Mouse (Mus musculus) spleen, postnatal 10 days (tissue): Measurements from ENCODE around the gene Cacnb4.
A peak's percentile ranks its signal among the peaks of the same experiment; 100 is the strongest.

Source experiments
- DNase-seq, 2 experiments: peaks; one replicate each; pipeline ENCODE4 v3.0.0; 2021 to 2022; ENCODE audit warnings: low spot score in 2 of 2

Cacnb4 gene

DNA sequence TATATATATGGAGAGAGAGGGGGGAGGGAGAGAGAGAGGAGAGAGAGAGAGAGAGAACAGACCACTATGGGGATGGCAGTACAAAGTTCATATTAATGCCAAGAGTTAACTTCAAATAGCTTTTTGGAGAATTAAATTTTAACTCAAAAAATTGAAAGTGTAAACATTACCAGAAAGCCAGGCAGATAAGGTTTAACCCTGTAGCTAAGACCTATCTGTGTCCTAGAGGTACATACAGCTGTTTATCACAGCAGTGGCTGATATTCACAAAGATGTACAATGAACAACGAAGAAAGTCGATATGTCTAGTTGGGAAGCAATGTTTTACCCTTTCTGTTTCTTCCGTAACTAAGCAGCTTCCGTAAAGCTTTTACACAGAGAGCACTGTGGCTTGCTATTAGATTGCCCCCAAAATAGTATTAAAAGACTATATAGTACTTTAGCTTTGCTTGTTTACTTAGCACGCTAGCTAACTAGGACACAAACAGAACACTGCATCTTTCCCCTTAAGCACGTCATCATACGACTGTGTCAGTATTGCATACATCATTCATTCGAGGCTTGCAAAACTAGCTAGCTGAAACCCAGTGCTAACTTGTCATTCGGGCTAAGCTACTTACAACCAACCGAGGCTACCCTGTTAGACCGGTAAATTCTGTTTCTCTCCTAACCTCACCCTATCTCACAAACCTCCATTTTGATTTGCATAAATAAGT lies 72.5 kb downstream of the Cacnb4 start:
- no peak for DNase-seq

DNA sequence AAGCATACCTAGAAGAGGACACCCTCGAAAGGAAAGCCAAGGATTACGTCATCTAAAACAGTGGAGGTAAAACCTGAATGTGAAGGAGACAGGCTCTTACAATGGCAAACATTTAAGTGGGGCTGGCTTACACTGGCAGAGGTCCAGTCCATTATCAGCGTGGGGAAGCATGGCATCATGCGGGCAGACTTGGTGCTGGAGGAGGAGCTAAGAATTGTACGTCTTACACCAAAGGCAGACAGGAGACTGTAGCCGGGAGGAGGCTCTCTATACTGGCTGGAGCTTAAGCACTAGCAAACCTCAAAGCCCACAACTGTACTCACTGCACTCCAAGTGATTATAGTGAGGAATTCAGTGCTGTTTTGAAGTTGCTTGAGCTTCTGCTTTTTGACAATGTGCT lies 73.2 kb downstream of the Cacnb4 start:
- no peak for DNase-seq

DNA sequence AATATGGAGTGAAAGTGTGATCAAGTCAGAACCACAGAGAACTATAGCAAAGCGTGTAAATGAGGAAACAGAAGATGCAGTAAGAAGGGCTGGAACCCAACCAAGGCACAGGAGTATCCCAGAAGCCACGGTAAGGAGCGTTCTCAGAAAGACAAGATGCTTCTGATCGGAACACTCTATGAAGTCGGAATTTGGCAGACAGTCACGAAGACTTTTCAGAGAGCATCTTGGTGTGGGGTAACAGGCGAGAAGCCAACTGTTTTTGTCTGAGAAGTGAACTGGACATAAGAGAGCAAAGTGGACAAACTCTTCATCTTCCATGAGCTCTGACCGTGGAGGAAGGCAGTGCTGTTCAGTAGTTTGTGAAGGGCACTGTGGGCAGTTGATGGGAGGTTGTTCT lies 73.7 kb downstream of the Cacnb4 start:
- DNase-seq, result no peak

DNA sequence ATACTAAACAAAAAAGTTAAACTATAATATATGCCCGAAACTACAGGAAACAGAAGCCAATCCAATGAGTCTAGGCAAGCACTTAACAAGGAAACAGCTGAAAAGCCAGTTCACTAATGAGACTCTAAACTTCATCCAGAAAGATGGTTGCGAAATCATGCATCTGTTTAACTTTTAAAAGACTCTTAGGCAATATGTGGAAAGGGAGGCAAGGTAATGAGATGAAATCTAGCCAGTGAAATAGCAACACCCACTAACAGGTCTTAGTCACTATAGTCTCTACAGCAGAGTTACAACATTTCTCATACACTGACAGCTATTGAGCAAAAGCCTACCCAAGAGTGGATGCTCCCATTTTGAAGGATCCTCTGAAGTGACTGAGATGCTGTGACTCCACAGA lies 74.4 kb downstream of the Cacnb4 start:
- DNase-seq, result no peak

DNA sequence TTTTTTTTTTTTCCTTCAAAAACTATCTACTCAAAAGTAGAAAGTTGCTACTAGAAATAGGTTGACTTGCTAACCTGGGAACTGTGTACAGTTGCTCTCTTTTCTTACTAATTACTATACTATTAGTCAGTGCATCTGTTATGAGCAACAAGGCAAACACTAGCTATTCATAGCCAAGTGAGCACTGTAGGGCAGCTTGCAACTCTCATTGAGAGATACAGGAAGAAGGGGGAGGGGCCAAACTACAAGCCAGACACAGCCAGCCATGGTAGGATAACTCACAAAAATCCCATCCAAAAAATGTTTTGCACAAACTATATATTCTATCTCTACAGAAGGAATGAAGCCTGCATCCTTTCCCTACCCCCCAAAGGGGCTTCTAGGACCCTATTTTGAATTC lies 79.1 kb downstream of the Cacnb4 start:
- DNase-seq, result no peak

DNA sequence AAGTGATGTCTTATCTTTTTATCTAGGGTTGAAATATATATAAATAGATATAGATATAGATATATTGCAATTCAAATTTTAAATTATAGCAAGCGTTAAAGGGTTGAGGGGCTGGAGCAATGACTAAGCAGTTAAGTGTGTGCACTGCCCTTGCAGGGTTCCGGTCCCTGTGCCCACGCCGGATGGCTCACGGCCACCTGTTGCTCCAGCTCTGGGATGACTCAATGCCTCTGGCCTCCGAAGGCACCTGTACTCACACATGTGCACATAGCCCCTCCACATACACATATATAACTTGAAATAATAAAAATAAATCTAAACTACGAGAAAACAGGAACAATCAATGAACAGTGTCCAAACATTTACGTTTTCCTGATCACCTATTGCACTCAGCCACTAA lies 82.8 kb downstream of the Cacnb4 start:
- no peak for DNase-seq

DNA sequence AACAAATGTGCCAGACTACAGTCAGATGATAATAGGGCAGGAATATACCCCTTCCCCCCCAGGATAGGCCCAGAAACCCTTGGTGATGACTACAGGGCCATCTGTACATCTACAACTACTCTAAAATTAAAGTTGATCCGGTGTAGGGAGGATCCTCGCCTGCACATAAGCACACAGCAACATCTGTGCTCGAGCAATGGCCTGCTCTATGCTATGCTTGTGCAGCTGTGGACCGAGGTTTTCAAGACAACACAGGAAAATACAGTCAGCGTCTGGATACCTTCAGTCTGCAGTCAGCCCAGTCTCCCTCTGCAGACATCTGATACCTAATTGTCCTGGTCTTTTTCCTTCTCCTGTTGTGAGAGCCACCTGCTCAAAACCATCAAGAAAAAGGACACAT lies 83.4 kb downstream of the Cacnb4 start:
- DNase-seq, result no peak

DNA sequence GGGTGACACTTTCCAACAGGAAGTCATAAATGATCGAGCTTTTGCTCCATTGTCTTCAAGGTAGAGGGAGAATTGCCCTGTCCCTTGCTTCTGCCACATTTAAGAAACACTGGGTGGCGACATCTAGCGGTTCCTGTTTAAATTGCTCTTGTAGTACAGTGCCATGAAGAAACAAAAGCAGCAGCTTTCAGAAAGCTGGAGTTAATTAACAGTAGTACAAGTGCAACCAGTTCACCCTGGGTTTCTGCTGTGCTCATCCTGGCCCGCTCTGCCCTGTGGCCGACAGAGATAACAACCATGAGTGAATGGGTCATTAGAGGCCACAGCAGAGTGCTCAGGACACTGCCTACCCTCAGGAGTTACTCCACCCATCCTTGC lies 85.7 kb downstream of the Cacnb4 start:
- DNase-seq, result peak; percentile 42 to 75

DNA sequence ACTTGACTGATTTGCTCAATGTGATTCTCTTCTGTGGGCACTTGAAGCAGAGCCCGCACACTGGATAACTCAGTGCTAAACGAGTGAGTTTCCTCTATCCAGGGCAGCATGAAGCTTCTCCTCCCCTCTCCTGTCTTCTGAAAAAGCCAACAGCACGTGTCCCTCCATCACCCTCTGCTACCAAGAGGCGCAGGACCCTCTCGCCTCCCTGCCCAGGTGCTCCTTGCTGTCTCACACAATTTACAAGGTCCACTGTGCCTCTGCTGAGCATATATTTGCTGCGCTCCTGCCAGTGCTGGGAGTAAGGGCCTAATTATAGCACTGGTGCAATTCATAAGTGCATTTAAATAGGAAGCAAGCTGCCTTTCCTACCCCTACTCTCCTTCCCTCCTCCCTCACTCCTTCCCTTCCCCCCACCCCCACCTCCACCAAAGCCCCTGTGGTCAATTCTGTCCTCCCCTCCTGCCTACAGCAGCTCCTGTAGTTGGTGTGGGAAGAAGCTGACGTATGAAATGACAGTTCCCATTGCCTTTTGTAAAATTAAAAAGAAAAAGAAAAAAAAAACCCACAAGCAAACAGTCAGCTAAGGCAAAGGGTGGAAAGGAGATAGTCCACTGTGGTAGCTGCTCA lies 86.2 kb downstream of the Cacnb4 start:
- no peak for DNase-seq

DNA sequence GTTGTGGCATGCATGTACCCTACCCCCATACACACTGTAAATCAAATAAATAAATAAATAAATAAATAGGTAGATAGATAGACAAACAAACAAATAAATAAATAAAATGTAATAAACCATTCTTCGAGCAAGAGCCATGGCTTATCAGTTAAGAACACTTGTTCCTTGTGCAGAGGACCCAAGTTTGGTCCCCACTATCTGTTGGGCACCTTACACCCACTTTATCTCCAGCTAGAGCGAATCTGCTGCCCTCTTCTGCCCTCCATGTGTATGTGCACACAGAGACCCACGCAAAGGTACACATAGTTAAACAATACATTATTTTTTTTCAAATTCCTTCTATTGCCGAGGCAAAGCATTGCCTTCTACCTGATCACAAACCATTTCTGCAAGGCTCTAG lies 87.1 kb downstream of the Cacnb4 start:
- DNase-seq, result no peak

DNA sequence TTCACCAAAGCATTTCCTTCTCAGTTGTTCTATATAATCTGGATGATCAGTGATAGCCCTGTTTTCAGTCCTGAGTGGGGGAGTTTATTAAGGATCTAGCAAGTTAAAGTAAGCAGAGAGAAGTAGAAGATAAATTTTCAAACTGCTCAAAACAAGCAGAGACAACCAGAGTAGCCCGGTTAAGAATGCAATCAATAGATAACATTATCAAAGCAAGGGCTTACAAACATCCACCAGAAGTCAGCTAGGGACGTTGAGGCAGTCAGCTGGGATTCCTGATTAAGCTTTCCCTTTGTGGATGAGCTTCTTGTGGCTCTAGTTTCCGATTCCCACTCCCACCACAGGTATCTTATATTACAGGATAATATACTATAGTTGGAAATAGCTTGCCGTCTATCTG lies 91.2 kb downstream of the Cacnb4 start:
- no peak for DNase-seq

DNA sequence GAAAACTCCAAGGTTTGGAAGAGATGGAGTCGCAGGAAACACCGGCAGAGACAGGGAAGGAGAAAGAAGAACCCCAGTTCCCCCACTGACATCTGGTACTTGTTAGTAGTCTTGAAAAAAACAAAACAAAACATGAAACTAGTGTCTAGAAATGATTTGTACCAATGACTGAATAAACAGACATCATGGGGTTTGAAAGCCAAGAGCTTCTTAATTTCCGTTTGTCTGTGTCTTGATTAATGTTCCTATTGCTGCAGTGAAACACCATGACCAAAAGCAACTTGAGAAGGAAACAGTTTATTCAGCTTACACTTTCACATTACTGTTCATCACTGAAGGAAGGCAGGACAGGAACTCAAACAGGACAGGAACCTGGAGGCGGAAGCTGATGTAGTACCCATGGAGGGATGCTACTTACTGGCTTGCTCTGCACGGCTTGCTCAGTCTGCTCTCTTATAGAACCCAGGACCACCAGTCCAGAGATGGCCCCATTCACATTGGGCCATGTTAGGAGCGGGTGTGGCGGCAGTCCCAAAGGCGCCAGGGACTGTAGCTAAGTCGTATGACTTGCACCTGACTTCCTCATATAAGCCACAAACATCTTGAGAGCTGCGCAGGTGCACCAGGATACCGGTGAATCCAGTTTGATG lies 95.4 kb downstream of the Cacnb4 start:
- no peak for DNase-seq

DNA sequence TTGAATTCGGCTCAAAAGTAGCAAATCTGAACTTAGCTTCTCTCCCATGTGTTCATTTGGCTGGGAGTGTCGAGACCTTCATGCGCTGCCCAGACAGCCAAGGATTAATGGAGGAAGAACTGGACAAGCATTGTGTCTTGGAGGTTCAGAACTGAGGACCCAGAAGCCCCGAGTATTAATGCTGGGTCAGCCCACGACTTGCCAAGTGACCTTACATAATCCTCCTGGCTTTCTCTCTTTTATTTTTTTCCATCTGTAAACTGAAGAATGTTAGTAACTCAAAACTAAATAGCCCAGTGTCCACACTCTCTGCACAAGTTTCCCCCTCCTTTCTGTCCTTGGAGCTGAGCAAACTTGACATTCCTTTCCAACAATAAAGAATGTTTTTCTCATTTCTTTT lies 95.9 kb downstream of the Cacnb4 start:
- no peak for DNase-seq

DNA sequence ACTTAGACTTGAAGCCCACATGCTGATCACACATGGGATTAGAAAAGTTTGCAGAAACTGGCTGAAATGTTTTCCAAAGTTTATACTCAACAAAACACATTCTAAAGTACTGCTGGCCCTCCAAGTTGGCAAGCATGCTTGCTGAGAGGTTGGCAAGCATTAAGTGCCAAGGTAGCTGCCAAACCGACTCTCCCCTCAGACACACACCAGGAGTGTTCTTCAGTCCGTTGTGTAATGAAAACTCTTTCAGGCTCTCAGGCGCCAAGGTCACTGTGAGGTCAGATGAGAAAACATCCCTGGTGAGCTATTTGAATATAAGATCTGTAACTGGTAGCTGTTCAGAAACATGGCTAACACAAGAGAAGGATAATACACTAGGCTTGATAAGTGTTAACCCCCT lies 97.8 kb downstream of the Cacnb4 start:
- DNase-seq, result no peak

DNA sequence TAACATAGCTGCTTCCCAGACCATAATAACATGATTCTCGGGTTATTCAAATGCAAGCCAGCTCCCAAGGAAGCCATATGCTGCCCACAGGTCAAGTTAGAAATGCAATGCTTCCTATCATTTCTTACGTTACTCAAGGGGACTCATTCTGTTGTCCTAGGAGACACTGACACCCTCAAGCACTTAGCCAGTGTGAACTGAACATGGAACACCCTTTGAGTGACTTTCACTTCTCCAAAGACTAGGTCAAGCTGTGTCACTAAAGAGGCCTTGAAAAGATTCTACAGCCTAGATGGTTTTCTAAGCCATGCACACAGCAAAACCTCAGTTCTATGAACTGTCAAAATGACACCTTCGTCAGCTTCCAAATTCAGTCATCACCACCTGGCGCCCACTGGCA lies 98.9 kb downstream of the Cacnb4 start:
- no peak for DNase-seq

DNA sequence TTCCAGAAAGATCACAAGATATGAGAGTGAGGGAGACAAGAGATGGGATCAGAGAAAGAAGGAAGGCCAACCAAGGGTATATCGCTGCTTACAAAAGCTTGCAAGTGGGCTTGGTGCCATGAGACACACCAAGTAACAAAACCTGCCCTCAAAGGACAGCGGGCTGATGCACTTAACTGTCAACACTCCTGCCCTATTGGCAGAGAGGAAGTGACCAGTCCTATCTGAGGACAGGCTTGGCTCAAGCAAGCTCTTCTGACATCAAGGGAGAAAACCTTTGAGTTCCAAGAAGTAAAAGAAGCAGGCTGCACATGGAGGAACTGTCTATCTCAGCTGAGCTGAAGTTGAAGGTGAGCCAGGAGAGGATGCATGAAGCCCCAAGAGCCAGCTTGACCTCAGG lies 100.1 kb downstream of the Cacnb4 start:
- no peak for DNase-seq

DNA sequence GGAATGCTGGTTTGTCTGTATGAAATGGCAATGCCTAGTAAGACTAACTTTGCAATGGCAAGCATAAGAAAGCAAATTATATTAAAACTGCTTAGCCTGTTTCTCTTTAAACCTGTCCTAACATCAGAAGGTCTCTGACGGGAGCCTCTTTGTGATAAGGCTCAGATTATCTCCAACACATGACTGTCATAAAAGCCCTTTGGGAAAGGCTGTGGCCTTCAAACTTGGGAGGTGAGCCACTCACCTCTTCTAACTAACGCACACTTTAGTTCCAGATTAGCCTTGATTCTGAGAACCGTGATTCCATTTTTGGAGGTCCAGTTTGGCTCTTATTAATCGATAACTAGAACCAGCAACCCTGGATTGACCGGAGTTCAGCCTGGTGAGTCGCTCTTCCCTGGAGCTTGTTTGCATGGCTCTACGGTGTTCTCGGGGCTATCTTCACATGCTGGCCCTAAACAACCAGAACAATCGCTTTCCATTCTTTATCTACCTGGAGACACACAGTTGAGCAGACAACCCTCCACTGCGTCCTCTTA lies 100.9 kb downstream of the Cacnb4 start:
- no peak for DNase-seq

DNA sequence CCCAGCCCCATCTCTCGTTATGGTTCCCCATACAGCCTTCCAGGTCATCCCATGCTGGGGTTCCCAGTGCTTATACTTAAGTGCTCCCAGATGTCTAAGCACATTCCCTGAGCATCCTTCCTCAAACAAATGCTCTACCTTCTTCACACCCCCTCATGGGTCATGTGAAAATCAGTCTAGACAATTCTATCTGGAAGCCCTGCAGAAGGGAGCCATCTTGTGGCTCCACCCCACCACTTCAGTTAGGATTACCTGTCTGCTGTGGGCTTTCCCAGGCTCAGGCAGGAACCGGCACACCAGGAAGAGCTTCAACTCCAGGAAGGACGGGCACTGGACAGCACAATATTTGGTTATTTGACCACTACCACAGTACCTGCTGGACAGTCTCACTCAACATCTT lies 101.7 kb downstream of the Cacnb4 start:
- DNase-seq, result no peak

DNA sequence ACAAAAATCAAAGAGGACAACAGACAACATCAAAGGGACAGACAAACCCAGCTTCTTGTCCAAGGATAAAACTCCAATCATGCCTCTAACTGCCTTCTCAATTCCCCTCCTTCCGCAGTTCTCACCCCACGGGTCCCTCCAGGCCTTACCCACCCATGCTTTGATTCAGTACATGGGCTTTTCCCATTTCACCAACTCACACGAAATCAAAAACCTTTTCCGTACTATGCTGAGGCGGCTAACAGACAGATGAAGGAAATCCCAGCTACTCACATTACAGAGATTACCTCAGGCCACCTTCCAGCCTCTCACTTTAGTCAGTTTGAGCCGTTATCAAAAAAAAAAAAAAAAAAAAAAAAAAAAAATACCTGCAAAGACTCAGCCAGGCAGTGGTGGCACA lies 104.4 kb downstream of the Cacnb4 start:
- DNase-seq, result no peak

DNA sequence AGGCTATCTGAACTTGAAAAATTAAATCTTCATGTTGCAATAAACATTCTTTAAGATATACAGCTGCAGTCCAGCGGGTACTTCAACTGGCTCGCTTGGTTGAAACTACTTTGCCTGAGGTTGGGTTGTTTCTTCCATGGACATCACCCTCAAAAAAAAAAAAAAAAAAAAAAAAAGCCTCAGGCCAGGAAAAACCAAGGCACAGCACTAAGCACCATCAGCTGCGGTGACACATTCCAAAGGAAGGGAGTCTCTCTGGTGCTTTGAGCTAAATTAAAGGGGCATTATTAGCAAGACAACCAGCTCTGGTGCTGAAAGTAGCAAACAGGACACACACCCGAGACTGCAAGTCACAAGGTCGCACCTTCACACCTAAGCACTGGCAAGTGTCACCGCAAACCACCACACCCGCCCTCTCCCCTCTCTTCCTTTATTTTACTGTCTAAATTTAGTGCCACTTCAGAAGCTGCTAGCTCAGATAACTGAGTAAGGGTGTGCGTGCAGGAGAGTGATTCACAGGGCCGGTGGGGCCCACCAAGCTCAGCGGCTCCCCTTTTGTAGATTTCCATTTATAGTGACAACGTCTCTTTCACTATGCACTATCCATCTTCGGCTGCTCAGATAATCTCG lies 105.2 kb downstream of the Cacnb4 start:
- DNase-seq, result peak in 1 of 2 experiments; percentile 27

DNA sequence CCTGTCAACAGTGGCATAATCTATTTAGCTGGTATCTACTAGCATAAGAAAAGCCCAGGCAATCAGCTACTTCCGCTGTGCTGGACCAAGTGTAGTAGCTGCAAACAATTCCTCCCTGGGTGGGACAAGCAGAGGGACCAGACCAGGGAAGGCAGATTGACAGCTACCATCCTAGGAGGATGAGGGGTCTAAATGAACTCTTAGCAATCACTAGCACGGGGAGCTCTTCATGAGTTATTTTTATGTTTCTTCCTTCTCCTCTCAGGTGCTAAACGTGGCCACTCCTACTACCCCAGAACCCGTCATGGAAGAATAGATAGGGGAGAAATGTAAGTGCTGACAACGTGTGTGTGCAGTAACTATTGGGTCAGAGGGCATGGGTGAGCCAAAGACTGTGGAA lies 105.8 kb downstream of the Cacnb4 start:
- no peak for DNase-seq

DNA sequence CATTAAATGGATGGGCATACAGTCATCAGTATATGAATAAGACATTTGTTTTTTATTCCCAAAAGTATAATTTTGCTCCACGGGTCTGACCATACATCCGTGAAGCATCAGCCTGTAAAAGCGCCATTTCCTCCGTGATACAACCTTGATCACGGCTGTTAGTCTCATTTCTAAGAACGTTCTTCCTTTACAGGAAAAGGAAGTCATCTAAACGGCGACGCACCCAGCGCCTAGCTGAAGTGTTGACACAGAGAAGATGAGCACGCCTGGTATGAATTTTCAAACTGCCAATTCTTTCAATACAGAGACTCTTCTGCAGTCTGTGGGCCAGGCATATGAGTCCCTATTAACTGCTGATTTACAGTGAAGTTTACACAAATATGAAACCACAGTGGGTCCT lies 106.5 kb downstream of the Cacnb4 start:
- no peak for DNase-seq

DNA sequence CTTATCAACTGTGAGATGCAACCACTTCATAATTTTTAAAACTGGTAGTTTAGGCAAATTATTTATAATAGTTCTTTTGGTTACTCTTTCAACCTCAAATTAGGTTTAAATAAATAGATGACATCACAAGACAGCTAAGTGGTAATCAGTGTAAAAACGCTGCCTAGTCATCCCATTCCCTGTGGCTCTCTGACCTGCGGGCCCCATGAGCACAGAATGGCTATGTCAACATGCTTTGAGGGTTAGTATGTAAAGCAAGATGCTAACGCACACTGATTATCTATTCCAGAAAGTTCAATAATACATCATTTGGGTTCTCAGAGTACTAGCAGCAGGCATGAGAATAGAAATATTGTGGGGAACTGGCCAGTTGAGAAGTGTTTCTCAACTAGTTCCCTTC lies 108.5 kb downstream of the Cacnb4 start:
- no peak for DNase-seq
